Mouse (Mus musculus): ENCODE results near the gene Nkx2-3. TPM values are rescaled to one million over a fixed set of nuclear protein-coding genes. Genes with fewer than 3 reads are reported as not detected.

Gene Nkx2-3
- polyA plus RNA-seq, 1 experiment from 2014 or later: 5.2 TPM

GRCm38 (mm10) chr19:43615571-43616414 is 3.7 kb downstream of the Nkx2-3 start:
- H3K4me1 ChIP-seq: peaks cover 55% of the 10 kb centered on the region
- WGBS: 2% methylated on average over 18 of the region's 34 CpGs
- no peak; the same call in 1 of the 2 replicates for ATAC-seq
- no peaks in the 10 kb centered on the region for H3K9me3 ChIP-seq (replicated peaks)
- H3K27ac ChIP-seq: peak overlapping the region; percentile 85
- H3K27me3 ChIP-seq: peaks cover 79% of the 10 kb centered on the region
- H3K4me3 ChIP-seq: peak overlapping the region; percentile 48
- peak overlapping the region; percentile 75 for H3K4me2 ChIP-seq
- H3K36me3 ChIP-seq (ENCODE audit: poor library complexity, severe bottlenecking): no peaks in the 10 kb centered on the region
- peak overlapping the region; percentile 74 for H3K9ac ChIP-seq

- peak overlapping the region; percentile 85 for H3K27ac ChIP-seq
- H3K4me2 ChIP-seq: peak overlapping the region; percentile 75
- no peaks in the 10 kb centered on the region for H3K9me3 ChIP-seq (replicated peaks)
- ATAC-seq: peak; percentile 85
- H3K4me3 ChIP-seq: peak overlapping the region; percentile 48
- no peaks in the 10 kb centered on the region for H3K36me3 ChIP-seq (ENCODE audit: poor library complexity, severe bottlenecking)
- peaks cover 79% of the 10 kb centered on the region for H3K27me3 ChIP-seq
- peaks cover 54% of the 10 kb centered on the region for H3K4me1 ChIP-seq
- H3K9ac ChIP-seq: peak overlapping the region; percentile 74
- under 1% methylated on average over 32 of the region's 35 CpGs for WGBS
Observed at GRCm38 (mm10) chr19:43616415-43616861, 4.3 kb downstream of the Nkx2-3 start.

GRCm38 (mm10) chr19:43616889-43617288 is 4.8 kb downstream of the Nkx2-3 start:
- H3K9me3 ChIP-seq (replicated peaks): no peaks in the 10 kb centered on the region
- 0% methylated on average over 11 of the region's 12 CpGs for WGBS
- H3K27me3 ChIP-seq: peaks cover 79% of the 10 kb centered on the region
- peak overlapping the region; percentile 75 for H3K4me2 ChIP-seq
- H3K9ac ChIP-seq: peak overlapping the region; percentile 74
- peak; percentile 5; the same call in 1 of the 2 replicates for ATAC-seq
- H3K27ac ChIP-seq: peak overlapping the region; percentile 85
- peak overlapping the region; percentile 48 for H3K4me3 ChIP-seq
- peaks cover 50% of the 10 kb centered on the region for H3K4me1 ChIP-seq
- no peaks in the 10 kb centered on the region for H3K36me3 ChIP-seq (ENCODE audit: poor library complexity, severe bottlenecking)

DNA sequence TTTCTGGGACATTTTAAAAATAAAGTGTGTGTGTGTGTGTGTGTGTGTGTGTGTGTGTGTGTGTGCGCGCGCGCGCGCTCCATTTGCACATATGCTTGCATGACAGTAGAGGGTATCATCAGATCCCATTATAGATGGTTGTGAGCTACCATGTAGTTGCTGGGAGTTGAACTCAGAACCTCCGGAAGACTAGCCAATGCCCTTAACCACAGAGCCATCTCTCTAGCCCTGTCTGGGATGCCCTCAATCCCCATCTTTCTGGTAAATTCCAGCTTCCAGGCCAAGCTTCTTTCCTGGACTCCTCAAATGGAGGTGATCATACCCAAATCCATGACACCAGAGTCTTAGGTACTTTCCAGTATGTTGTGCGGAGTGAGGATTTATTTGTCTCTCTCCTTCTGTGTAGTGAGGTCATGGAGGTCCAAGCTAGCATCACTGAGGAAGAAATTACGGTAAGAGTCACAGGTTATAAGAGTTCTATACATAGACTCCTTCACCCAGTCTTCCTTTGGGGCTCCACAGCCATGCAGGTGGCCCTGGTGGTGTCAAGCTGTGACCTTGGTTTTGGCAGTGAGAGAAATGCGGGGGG is 5.7 kb downstream of the Nkx2-3 start:
- no peaks in the 10 kb centered on the region for H3K9me3 ChIP-seq (replicated peaks)
- ATAC-seq: no peak
- no peak overlapping the region for H3K9ac ChIP-seq
- H3K27ac ChIP-seq: no peak overlapping the region
- H3K36me3 ChIP-seq (ENCODE audit: poor library complexity, severe bottlenecking): no peaks in the 10 kb centered on the region
- WGBS: 37% methylated on average over 10 of the region's 10 CpGs
- H3K4me3 ChIP-seq: no peak overlapping the region
- H3K27me3 ChIP-seq: peaks cover 79% of the 10 kb centered on the region
- peaks cover 40% of the 10 kb centered on the region for H3K4me1 ChIP-seq
- H3K4me2 ChIP-seq: no peak overlapping the region

- Histone ChIP-seq H3K4me1 (peaks cover 38% of the 10 kb centered on the region), H3K4me2 (no peak overlapping the region), H3K27ac (no peak overlapping the region), H3K9ac (no peak overlapping the region), H3K27me3 (peaks cover 79% of the 10 kb centered on the region), H3K4me3 (no peak overlapping the region), H3K9me3 (replicated peaks) (no peaks in the 10 kb centered on the region), H3K36me3 (ENCODE audit: poor library complexity, severe bottlenecking) (no peaks in the 10 kb centered on the region)
- 29% methylated on average over 5 of the region's 5 CpGs for WGBS
- no peak for ATAC-seq
Observed at GRCm38 (mm10) chr19:43618505-43619030, 6.4 kb downstream of the Nkx2-3 start.

- peaks cover 27% of the 10 kb centered on the region for H3K4me1 ChIP-seq
- H3K9ac ChIP-seq: no peak overlapping the region
- ATAC-seq: no peak
- no peaks in the 10 kb centered on the region for H3K9me3 ChIP-seq (replicated peaks)
- H3K36me3 ChIP-seq (ENCODE audit: poor library complexity, severe bottlenecking): no peaks in the 10 kb centered on the region
- 10% methylated on average over 18 of the region's 18 CpGs for WGBS
- H3K27ac ChIP-seq: no peak overlapping the region
- H3K4me3 ChIP-seq: no peak overlapping the region
- H3K4me2 ChIP-seq: no peak overlapping the region
- H3K27me3 ChIP-seq: peaks cover 78% of the 10 kb centered on the region
Observed at GRCm38 (mm10) chr19:43619916-43620479, 7.9 kb downstream of the Nkx2-3 start.

DNA sequence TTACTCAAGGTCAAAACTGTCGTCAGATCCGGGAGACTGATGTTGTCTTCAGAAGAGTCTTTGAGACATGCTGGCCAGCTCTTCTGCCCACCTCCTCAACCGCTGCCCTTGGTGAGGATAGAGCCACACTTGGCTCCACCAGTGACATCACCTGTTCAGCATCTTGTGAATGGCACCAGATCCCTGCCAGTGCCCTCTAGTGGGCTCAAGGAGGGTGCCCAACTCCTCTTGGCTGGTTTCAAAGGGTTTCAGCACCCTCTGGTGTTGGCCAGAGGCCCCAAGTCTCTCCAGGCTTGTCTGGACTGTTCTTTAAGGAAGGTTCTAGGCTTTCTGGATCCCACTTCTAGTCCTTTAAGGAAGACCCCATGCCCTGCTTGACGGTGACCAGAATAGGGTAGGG is 11.8 kb downstream of the Nkx2-3 start:
- no peak for ATAC-seq

DNA sequence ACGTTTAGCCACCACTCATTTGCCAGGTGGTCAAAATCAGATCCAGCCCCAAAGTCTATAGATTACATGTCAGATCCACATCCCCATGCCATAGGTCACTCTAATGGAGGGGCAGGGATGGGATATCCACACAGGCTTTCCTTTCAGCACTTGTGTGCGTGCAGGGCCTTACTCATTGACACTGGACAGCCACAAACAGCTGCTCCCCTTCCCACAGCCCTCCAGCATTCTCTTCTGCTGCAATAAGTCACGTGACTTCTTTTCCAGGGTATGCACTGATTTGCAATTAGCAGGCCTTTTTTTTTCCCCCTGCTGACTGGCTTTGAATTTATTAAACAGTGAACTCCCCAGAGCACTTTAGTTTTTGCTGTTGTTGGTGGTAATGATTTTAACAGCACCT is 14.0 kb downstream of the Nkx2-3 start:
- Histone ChIP-seq H3K4me2 (no peak overlapping the region), H3K9ac (no peak overlapping the region), H3K36me3 (ENCODE audit: poor library complexity, severe bottlenecking) (no peaks in the 10 kb centered on the region), H3K4me3 (no peak overlapping the region), H3K27ac (no peak overlapping the region), H3K9me3 (replicated peaks) (no peaks in the 10 kb centered on the region), H3K27me3 (peaks cover 35% of the 10 kb centered on the region), H3K4me1 (peaks cover 15% of the 10 kb centered on the region)
- ATAC-seq: peak; percentile 83; the same call in 1 of the 2 replicates
- WGBS: 17% methylated on average over 3 of the region's 3 CpGs

More for the DNA sequence above, 11.8 kb downstream of the Nkx2-3 start:
- no peak overlapping the region for H3K27ac ChIP-seq
- H3K4me3 ChIP-seq: no peak overlapping the region
- WGBS: 43% methylated on average over 4 of the region's 4 CpGs
- peaks cover 18% of the 10 kb centered on the region for H3K4me1 ChIP-seq
- no peak overlapping the region for H3K4me2 ChIP-seq
- peaks cover 58% of the 10 kb centered on the region for H3K27me3 ChIP-seq
- no peaks in the 10 kb centered on the region for H3K9me3 ChIP-seq (replicated peaks)
- no peaks in the 10 kb centered on the region for H3K36me3 ChIP-seq (ENCODE audit: poor library complexity, severe bottlenecking)
- H3K9ac ChIP-seq: no peak overlapping the region

GRCm38 (mm10) chr19:43627345-43627744 is 15.2 kb downstream of the Nkx2-3 start:
- Histone ChIP-seq H3K27me3 (peaks cover 23% of the 10 kb centered on the region), H3K9ac (no peak overlapping the region), H3K36me3 (ENCODE audit: poor library complexity, severe bottlenecking) (no peaks in the 10 kb centered on the region), H3K27ac (no peak overlapping the region), H3K9me3 (replicated peaks) (no peaks in the 10 kb centered on the region), H3K4me2 (no peak overlapping the region), H3K4me3 (no peak overlapping the region), H3K4me1 (peaks cover 15% of the 10 kb centered on the region)
- ATAC-seq: no peak
- WGBS: 97% methylated on average over 3 of the region's 3 CpGs

DNA sequence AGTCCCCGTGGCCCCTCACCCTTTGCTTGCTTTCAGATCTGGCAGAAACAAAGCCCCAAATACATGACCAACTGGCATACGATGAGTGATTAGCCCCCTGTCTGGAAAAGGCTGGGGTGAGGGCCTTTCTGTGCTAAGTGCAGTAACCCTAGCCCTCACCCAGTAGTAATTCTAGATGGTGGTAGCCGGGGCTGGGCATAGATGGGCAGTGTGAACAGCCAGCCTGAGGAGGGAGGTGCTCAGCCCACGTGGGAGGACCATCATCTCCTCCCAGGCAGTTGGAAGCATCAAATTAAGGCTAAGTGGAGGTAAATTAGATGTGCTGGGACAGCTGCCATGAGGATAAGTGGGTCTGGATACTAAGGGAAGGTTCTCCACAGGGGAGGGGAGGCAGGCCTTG is 17.0 kb downstream of the Nkx2-3 start:
- Histone ChIP-seq H3K4me3 (no peak overlapping the region), H3K9ac (no peak overlapping the region), H3K9me3 (replicated peaks) (no peaks in the 10 kb centered on the region), H3K27me3 (peaks cover 6% of the 10 kb centered on the region), H3K4me1 (peaks cover 15% of the 10 kb centered on the region), H3K4me2 (no peak overlapping the region), H3K27ac (no peak overlapping the region), H3K36me3 (ENCODE audit: poor library complexity, severe bottlenecking) (no peaks in the 10 kb centered on the region)
- no peak for ATAC-seq
- 41% methylated on average over 4 of the region's 4 CpGs for WGBS

- H3K27ac ChIP-seq: no peak overlapping the region
- WGBS: 29% methylated on average over 12 of the region's 12 CpGs
- H3K4me1 ChIP-seq: peaks cover 14% of the 10 kb centered on the region
- no peaks in the 10 kb centered on the region for H3K27me3 ChIP-seq
- 0 out of 2 replicates have a peak, but pooled peaks have one; percentile 71 for ATAC-seq
- no peaks in the 10 kb centered on the region for H3K36me3 ChIP-seq (ENCODE audit: poor library complexity, severe bottlenecking)
- H3K9me3 ChIP-seq (replicated peaks): no peaks in the 10 kb centered on the region
- no peak overlapping the region for H3K4me3 ChIP-seq
- H3K9ac ChIP-seq: no peak overlapping the region
- no peak overlapping the region for H3K4me2 ChIP-seq
Observed at GRCm38 (mm10) chr19:43630466-43631251, 18.5 kb downstream of the Nkx2-3 start.

All from forebrain, embryonic 13.5 days (tissue).